ENCODE assay signal across 19 mouse cellular contexts in genomic region chr1:157439101-157439500, GRCm38 (mm10). TPM values are rescaled to one million over a fixed set of nuclear protein-coding genes. Genes with fewer than 3 reads are reported as not detected.
DNase-seq lines count a peak whose midpoint lies in the region; ATAC-seq and TF ChIP-seq lines count a peak whose summit lies in the region.
"Had no signal": no experiment of that assay in that cellular context is flagged by ENCODE, and none has a peak within 500 bp of the region (broad histone marks: within the 10 kb centered on the region; RNA-seq: fewer than 3 reads in every experiment).

No protein-coding gene starts in this region.

- H3K4me2 ChIP-seq in hindbrain, embryonic 11.5 days (replicated peaks; ENCODE audit: low read depth, low read length), result no peak overlapping the region
- no peak overlapping the region for H3K4me2 ChIP-seq in hindbrain, postnatal 0 days (ENCODE audit: low read depth, low read length)
- peak overlapping the region; percentile 96; the same call in 1 of the 2 replicates for H3K4me2 ChIP-seq in CH12.LX (ENCODE audit: insufficient read depth, low read depth, poor library complexity, severe bottlenecking)
- no peak overlapping the region for H3K4me2 ChIP-seq in forebrain, embryonic 14.5 days (ENCODE audit: low read length)
- H3K4me2 ChIP-seq in midbrain, embryonic 14.5 days (ENCODE audit: low read length), result 0 out of 2 replicates have a peak overlapping the region, but pooled peaks have one; percentile 42
- no peak overlapping the region for H3K4me2 ChIP-seq in kidney, embryonic 14.5 days (replicated peaks; ENCODE audit: low read depth, low read length)
- H3K4me2 ChIP-seq: liver, embryonic 13.5 days; lung, embryonic 14.5 days had no signal

- no peaks in the 10 kb centered on the region for H3K9me3 ChIP-seq in hindbrain, embryonic 11.5 days (ENCODE audit: control insufficient read depth, low read length)
- no peaks in the 10 kb centered on the region for H3K9me3 ChIP-seq in hindbrain, postnatal 0 days (ENCODE audit: low read length)
- no peaks in the 10 kb centered on the region for H3K9me3 ChIP-seq in CH12.LX (replicated peaks; ENCODE audit: low read length)
- no peaks in the 10 kb centered on the region for H3K9me3 ChIP-seq in forebrain, embryonic 14.5 days (replicated peaks; ENCODE audit: control insufficient read depth, low read length)
- no peaks in the 10 kb centered on the region for H3K9me3 ChIP-seq in midbrain, embryonic 14.5 days (ENCODE audit: control insufficient read depth, low read length)
- H3K9me3 ChIP-seq in kidney, embryonic 14.5 days (ENCODE audit: control insufficient read depth, low read length), result no peaks in the 10 kb centered on the region
- H3K9me3 ChIP-seq: heart, embryonic 12.5 days; limb, embryonic 13.5 days; liver, embryonic 13.5 days had no signal

- H3K4me1 ChIP-seq in hindbrain, embryonic 11.5 days (replicated peaks; ENCODE audit: control insufficient read depth, insufficient read depth, low read length), result 0 out of 2 replicates have a peak, but pooled peaks cover 6% of the 10 kb centered on the region
- H3K4me1 ChIP-seq in hindbrain, postnatal 0 days (ENCODE audit: insufficient read depth, low read length), result 0 out of 2 replicates have a peak, but pooled peaks cover 9% of the 10 kb centered on the region
- H3K4me1 ChIP-seq in CH12.LX (ENCODE audit: control insufficient read depth in 1 of 2, insufficient read depth in 2 of 2), result peaks cover 13 to 34% of the 10 kb centered on the region in 2 experiments; a peak in 3 of 4 replicates
- H3K4me1 ChIP-seq in forebrain, embryonic 14.5 days (ENCODE audit: control insufficient read depth, insufficient read depth, low read length), result peaks cover 33% of the 10 kb centered on the region
- H3K4me1 ChIP-seq in midbrain, embryonic 14.5 days (ENCODE audit: control insufficient read depth, insufficient read depth, low read length), result peaks cover 21% of the 10 kb centered on the region
- 0 out of 2 replicates have a peak, but pooled peaks cover 2% of the 10 kb centered on the region for H3K4me1 ChIP-seq in kidney, embryonic 14.5 days (ENCODE audit: control insufficient read depth, insufficient read depth, low read length)

- H3K36me3 ChIP-seq in hindbrain, embryonic 11.5 days (ENCODE audit: control insufficient read depth, insufficient read depth, low read length), result no peaks in the 10 kb centered on the region
- H3K36me3 ChIP-seq in hindbrain, postnatal 0 days (ENCODE audit: insufficient read depth, low read length), result no peaks in the 10 kb centered on the region
- H3K36me3 ChIP-seq in CH12.LX (replicated peaks in 1 of 2; ENCODE audit: control insufficient read depth in 1 of 2, insufficient read depth in 1 of 2, low read length in 1 of 2), result no peaks in the 10 kb centered on the region
- H3K36me3 ChIP-seq in forebrain, embryonic 14.5 days (ENCODE audit: control insufficient read depth, insufficient read depth, low read length), result no peaks in the 10 kb centered on the region
- H3K36me3 ChIP-seq in midbrain, embryonic 14.5 days (ENCODE audit: control insufficient read depth, insufficient read depth, low read length), result no peaks in the 10 kb centered on the region
- H3K36me3 ChIP-seq in kidney, embryonic 14.5 days (ENCODE audit: control insufficient read depth, insufficient read depth, low read length), result no peaks in the 10 kb centered on the region
- H3K36me3 ChIP-seq: heart, embryonic 12.5 days; limb, embryonic 13.5 days; liver, embryonic 13.5 days had no signal

- TF ChIP-seq POLR2A in CH12.LX (IDR thresholded peaks at IDR 0.05; ENCODE audit: low read depth, low read length), result no peak

- in situ Hi-C loops in CH12.LX (cut with MboI; ENCODE audit: low pct_ligation_motif_present, low pct_unique_long_range_greater_than_20kb, low sequenced_read_pairs), result loop anchor here (10.0 kb wide), 1 partner anchor 124 kb away; no protein-coding TSS in a partner anchor

- DNase-seq in hindbrain, embryonic 11.5 days (ENCODE audit: low spot score), result no peak
- DNase-seq in hindbrain, postnatal 0 days (ENCODE audit: low spot score), result no peak
- DNase-seq in CH12.LX (ENCODE audit: extremely low read depth), result no peak
- no peak for DNase-seq in forebrain, embryonic 14.5 days (ENCODE audit: low spot score)
- DNase-seq in midbrain, embryonic 14.5 days, result no peak
- no peak for DNase-seq in thymus, adult 18-20 months
- DNase-seq: B cell, adult 2 months; cerebellum, adult 18-20 months; gastrocnemius, adult 2 months; heart, postnatal 14 days; kidney, adult 8-10 months; kidney, postnatal 36 days; liver, embryonic 13.5 days; lung, embryonic 14.5 days; lung, postnatal 36 days; thymus, postnatal 36 days had no signal

- dilution Hi-C loops in CH12.LX (cut with MboI; ENCODE audit: extremely low pct_ligation_motif_present, extremely low pct_unique_long_range_greater_than_20kb, low sequenced_read_pairs), result no loop called here

- no peak overlapping the region for H3K9ac ChIP-seq in hindbrain, embryonic 11.5 days (ENCODE audit: low read depth, low read length)
- no peak overlapping the region for H3K9ac ChIP-seq in hindbrain, postnatal 0 days (replicated peaks; ENCODE audit: low read length)
- no peak overlapping the region for H3K9ac ChIP-seq in CH12.LX (ENCODE audit: insufficient read depth, low read depth)
- no peak overlapping the region for H3K9ac ChIP-seq in forebrain, embryonic 14.5 days (ENCODE audit: low read length)
- no peak overlapping the region for H3K9ac ChIP-seq in midbrain, embryonic 14.5 days (replicated peaks; ENCODE audit: low read length)
- no peak overlapping the region for H3K9ac ChIP-seq in kidney, embryonic 14.5 days (ENCODE audit: low read depth, low read length)
- H3K9ac ChIP-seq: heart, embryonic 12.5 days; limb, embryonic 13.5 days; liver, embryonic 13.5 days; lung, embryonic 14.5 days had no signal

- WGBS in hindbrain, embryonic 11.5 days, result 89% methylated on average over 4 of the region's 4 CpGs
- 70% methylated on average over 4 of the region's 4 CpGs for WGBS in hindbrain, postnatal 0 days
- 63% methylated on average over 4 of the region's 4 CpGs for WGBS in forebrain, embryonic 14.5 days
- WGBS in midbrain, embryonic 14.5 days, result 66% methylated on average over 4 of the region's 4 CpGs
- WGBS in kidney, embryonic 14.5 days, result 84% methylated on average over 4 of the region's 4 CpGs

- H3K27me3 ChIP-seq in hindbrain, embryonic 11.5 days (ENCODE audit: control insufficient read depth, insufficient read depth, low read length), result no peaks in the 10 kb centered on the region
- no peaks in the 10 kb centered on the region for H3K27me3 ChIP-seq in hindbrain, postnatal 0 days (ENCODE audit: insufficient read depth, low read length)
- no peaks in the 10 kb centered on the region for H3K27me3 ChIP-seq in CH12.LX (replicated peaks)
- no peaks in the 10 kb centered on the region for H3K27me3 ChIP-seq in forebrain, embryonic 14.5 days (replicated peaks; ENCODE audit: control insufficient read depth, insufficient read depth, low read length)
- H3K27me3 ChIP-seq in midbrain, embryonic 14.5 days (ENCODE audit: control insufficient read depth, insufficient read depth, low read length), result no peaks in the 10 kb centered on the region
- H3K27me3 ChIP-seq in kidney, embryonic 14.5 days (ENCODE audit: control insufficient read depth, insufficient read depth, low read length), result no peaks in the 10 kb centered on the region
- H3K27me3 ChIP-seq: heart, embryonic 12.5 days; liver, embryonic 13.5 days had no signal

- peak overlapping the region; percentile 83 for H3K27ac ChIP-seq in hindbrain, embryonic 11.5 days (ENCODE audit: low read depth, low read length)
- H3K27ac ChIP-seq in hindbrain, postnatal 0 days, result no peak overlapping the region
- no peak overlapping the region for H3K27ac ChIP-seq in CH12.LX (ENCODE audit: insufficient read depth, low read depth)
- peak overlapping the region; percentile 55; the same call in 1 of the 2 replicates for H3K27ac ChIP-seq in forebrain, embryonic 14.5 days (ENCODE audit: low read depth, low read length)
- H3K27ac ChIP-seq in midbrain, embryonic 14.5 days (replicated peaks; ENCODE audit: low read depth, low read length), result peak overlapping the region; percentile 60; the same call in 1 of the 2 replicates
- H3K27ac ChIP-seq in kidney, embryonic 14.5 days (ENCODE audit: low read depth, low read length), result no peak overlapping the region
- H3K27ac ChIP-seq: gastrocnemius, adult 2 months; limb, embryonic 13.5 days; liver, embryonic 13.5 days had no signal

- no peak for TF ChIP-seq EP300 in CH12.LX (IDR thresholded peaks at IDR 0.05; ENCODE audit: low read length)

- no peak overlapping the region for H3K4me3 ChIP-seq in hindbrain, embryonic 11.5 days (ENCODE audit: low read depth, low read length)
- H3K4me3 ChIP-seq in hindbrain, postnatal 0 days (ENCODE audit: low read length), result no peak overlapping the region
- no peak overlapping the region for H3K4me3 ChIP-seq in CH12.LX (replicated peaks in 1 of 3; ENCODE audit: low read depth in 2 of 3, low read length in 2 of 3, poor library complexity in 1 of 3)
- H3K4me3 ChIP-seq in forebrain, embryonic 14.5 days (ENCODE audit: low read depth, low read length), result no peak overlapping the region
- no peak overlapping the region for H3K4me3 ChIP-seq in midbrain, embryonic 14.5 days (replicated peaks; ENCODE audit: low read depth, low read length)
- no peak overlapping the region for H3K4me3 ChIP-seq in kidney, embryonic 14.5 days (ENCODE audit: low read length)
- H3K4me3 ChIP-seq: gastrocnemius, adult 2 months; heart, embryonic 12.5 days; limb, embryonic 13.5 days; liver, embryonic 13.5 days had no signal

- no peak for ATAC-seq in hindbrain, embryonic 11.5 days (ENCODE audit: low FRiP score)
- no peak for ATAC-seq in hindbrain, postnatal 0 days
- no peak for ATAC-seq in forebrain, embryonic 14.5 days
- ATAC-seq in midbrain, embryonic 14.5 days (ENCODE audit: low FRiP score, low TSS enrichment), result no peak
- no peak for ATAC-seq in kidney, embryonic 14.5 days (ENCODE audit: low FRiP score, low TSS enrichment)

- no peak for TF ChIP-seq CTCF in hindbrain, postnatal 0 days (IDR thresholded peaks at IDR 0.05; ENCODE audit: low read depth)
- TF ChIP-seq CTCF in CH12.LX (conservative IDR thresholded peaks at IDR 0.05 in 1 of 2, IDR thresholded peaks at IDR 0.05 in 1 of 2; ENCODE audit: low read depth in 2 of 2, low read length in 2 of 2), result no peak

- no peak for TF ChIP-seq RAD21 in CH12.LX (IDR thresholded peaks at IDR 0.05; ENCODE audit: low read depth, low read length)

- no peaks in the 10 kb centered on the region for H3K79me2 ChIP-seq in CH12.LX (replicated peaks; ENCODE audit: control insufficient read depth, extremely low read depth, insufficient read depth, poor library complexity, severe bottlenecking)

RNA-seq across cellular contexts. Expression of gene Cryzl2, which starts 19.3 kb away (rescaled TPM):
- polyA plus RNA-seq in hindbrain, embryonic 11.5 days (2014; fragmentation: Nextera tagmentation; extraction: Ambion mirVana), result 7.4 and 8.8 TPM in 2 replicates
- total RNA-seq in hindbrain, postnatal 0 days (2014; rRNA removed), result 11.4 and 12.9 TPM in 2 replicates
- 10.6 and 11.6 TPM in 2 replicates for polyA plus RNA-seq in hindbrain, postnatal 0 days (2015; fragmentation: Nextera tagmentation; extraction: Ambion mirVana)
- 24.6 and 41.0 TPM in 2 replicates for total RNA-seq in CH12.LX (2012; rRNA removed)
- 23.6 and 25.0 TPM in 2 replicates for total RNA-seq in CH12.LX (2014; rRNA removed)
- polyA plus RNA-seq in CH12.LX (2012; ENCODE audit: insufficient read length, low read depth), result 22.5 and 28.3 TPM in 2 replicates
- 7.1 and 8.1 TPM in 2 replicates for polyA plus RNA-seq in forebrain, embryonic 14.5 days (2014; fragmentation: Nextera tagmentation; extraction: Ambion mirVana)
- polyA plus RNA-seq in midbrain, embryonic 14.5 days (2014; fragmentation: Nextera tagmentation; extraction: Ambion mirVana), result 6.2 and 7.6 TPM in 2 replicates
- polyA plus RNA-seq in kidney, embryonic 14.5 days (2014; fragmentation: Nextera tagmentation; extraction: Ambion mirVana), result 13.3 and 17.7 TPM in 2 replicates

RNA-seq across cellular contexts. Expression of gene Rasal2, which starts 26.7 kb away (rescaled TPM):
- polyA plus RNA-seq in hindbrain, embryonic 11.5 days (2014; fragmentation: Nextera tagmentation; extraction: Ambion mirVana), result 22.3 and 28.5 TPM in 2 replicates
- total RNA-seq in hindbrain, postnatal 0 days (2014; rRNA removed), result 37.0 TPM in 2 replicates
- 31.3 and 33.7 TPM in 2 replicates for polyA plus RNA-seq in hindbrain, postnatal 0 days (2015; fragmentation: Nextera tagmentation; extraction: Ambion mirVana)
- total RNA-seq in CH12.LX (2012; rRNA removed), result 1.4 and 1.7 TPM in 2 replicates
- 1.5 and 1.6 TPM in 2 replicates for total RNA-seq in CH12.LX (2014; rRNA removed)
- polyA plus RNA-seq in CH12.LX (2012; ENCODE audit: insufficient read length, low read depth), result 2.0 and 2.6 TPM in 2 replicates
- polyA plus RNA-seq in forebrain, embryonic 14.5 days (2014; fragmentation: Nextera tagmentation; extraction: Ambion mirVana), result 30.7 and 32.5 TPM in 2 replicates
- 48.8 and 64.2 TPM in 2 replicates for polyA plus RNA-seq in midbrain, embryonic 14.5 days (2014; fragmentation: Nextera tagmentation; extraction: Ambion mirVana)
- polyA plus RNA-seq in kidney, embryonic 14.5 days (2014; fragmentation: Nextera tagmentation; extraction: Ambion mirVana), result 9.3 and 11.3 TPM in 2 replicates

Comparison
In these comparisons a context has a peak if more than half of its experiments do, and no peak if none do; other contexts are left out.
1. H3K27ac ChIP-seq: peak in hindbrain, embryonic 11.5 days (single experiment), forebrain, embryonic 14.5 days (single experiment) and midbrain, embryonic 14.5 days (single experiment); none in hindbrain, postnatal 0 days (single experiment), CH12.LX (single experiment) and kidney, embryonic 14.5 days (single experiment).
2. H3K4me2 ChIP-seq: peak in CH12.LX (single experiment) and midbrain, embryonic 14.5 days (single experiment); none in hindbrain, embryonic 11.5 days (single experiment), hindbrain, postnatal 0 days (single experiment), forebrain, embryonic 14.5 days (single experiment) and kidney, embryonic 14.5 days (single experiment).